Mouse (Mus musculus) heart, adult 2 months (tissue): ENCODE results near the gene Evc2.

Experiments
- CTCF ChIP-seq: fragments of 200-600 bp; IDR thresholded peaks from 2 replicates; pipeline ENCODE4 v1.8.1; 2022; ENCODE audit warnings: antibody characterized with exemption, mild to moderate bottlenecking, moderate library complexity
- POLR2A ChIP-seq: fragments of 200-500 bp; IDR thresholded peaks from 2 replicates; pipeline ENCODE4 v1.6.1; 2011; ENCODE audit warnings: mild to moderate bottlenecking, low read depth, low read length, control low read depth; ENCODE audit not compliant: insufficient read depth

- TF ChIP-seq CTCF (no peak), POLR2A (no peak)
Measured at GRCm38 (mm10) chr5:37363284-37363683, 25.0 kb downstream of the Evc2 start.
